Mouse (Mus musculus) heart, postnatal 36 days (tissue): Measurements from ENCODE around the gene Aagab. TPM values are rescaled to one million over a fixed set of nuclear protein-coding genes. Genes with fewer than 3 reads are reported as not detected.

ENCODE experiments used
- DNase-seq, 2 experiments: peaks; one replicate each; pipeline ENCODE4 v3.0.0; 2021 to 2022
- intact Hi-C: fragments of 180-260 bp; cut with DNase I; formaldehyde crosslinking; loops from one replicate; pipeline ENCODE4 v1.15.1; 2025
- total RNA-seq, 2 experiments: library from RNA; stranded (reverse); gene quantifications; 2 replicates each; pipeline ENCODE4 v1.2.3; 2021

Aagab gene
- total RNA-seq, 2 experiments from 2014 or later, result 16.8 to 17.7 TPM

DNA sequence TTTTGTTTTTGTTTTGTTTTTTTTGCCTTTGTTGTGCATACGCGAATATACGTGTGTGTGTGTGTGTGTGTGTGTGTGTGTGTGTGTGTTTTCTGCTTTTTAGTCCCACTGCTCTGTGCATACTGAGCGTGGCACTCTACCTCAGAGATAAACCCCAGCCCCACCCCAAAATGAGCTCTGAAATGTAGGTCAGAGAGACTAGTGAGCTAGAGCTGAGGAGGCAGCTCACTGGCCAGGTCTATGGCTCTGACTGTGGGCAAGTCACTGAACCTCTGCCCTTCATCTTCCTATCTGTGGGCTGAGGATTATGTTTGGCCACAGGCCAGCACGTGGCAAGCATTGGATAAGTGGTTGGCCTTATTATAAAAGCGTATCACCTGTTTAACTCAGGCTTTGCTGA, 1.4 kb downstream of the Aagab start:
- DNase-seq, result peak in 1 of 2 experiments; percentile 7
- intact Hi-C loops, result loop anchor here (5.0 to 10.0 kb wide), 2 partner anchors 153 to 421 kb away; partner anchors contain the start of genes Smad3 and Smad6

DNA sequence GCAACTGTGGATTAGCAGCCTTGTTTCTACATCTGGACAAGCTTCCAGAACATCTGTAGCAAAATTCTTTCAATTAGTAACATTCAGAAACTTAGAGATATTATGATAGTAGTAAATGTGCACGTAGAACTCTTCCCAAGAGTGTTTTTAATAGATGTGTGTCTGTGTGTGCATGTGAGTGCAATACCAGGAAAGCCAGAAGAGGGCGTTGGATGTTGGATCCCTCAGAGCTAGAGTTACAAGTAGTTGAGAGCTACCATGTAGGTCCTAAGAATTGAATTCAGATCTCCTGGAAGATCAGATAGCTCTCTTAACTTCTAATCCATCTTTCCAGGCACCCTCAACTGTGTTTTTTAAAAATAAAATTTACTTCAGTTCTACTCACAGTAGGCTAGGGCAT, 4.1 kb downstream of the Aagab start:
- intact Hi-C loops, result loop anchor here (10.0 kb wide), 1 partner anchor 418 kb away; the partner anchor contains the start of gene Smad6
- no peak for DNase-seq

DNA sequence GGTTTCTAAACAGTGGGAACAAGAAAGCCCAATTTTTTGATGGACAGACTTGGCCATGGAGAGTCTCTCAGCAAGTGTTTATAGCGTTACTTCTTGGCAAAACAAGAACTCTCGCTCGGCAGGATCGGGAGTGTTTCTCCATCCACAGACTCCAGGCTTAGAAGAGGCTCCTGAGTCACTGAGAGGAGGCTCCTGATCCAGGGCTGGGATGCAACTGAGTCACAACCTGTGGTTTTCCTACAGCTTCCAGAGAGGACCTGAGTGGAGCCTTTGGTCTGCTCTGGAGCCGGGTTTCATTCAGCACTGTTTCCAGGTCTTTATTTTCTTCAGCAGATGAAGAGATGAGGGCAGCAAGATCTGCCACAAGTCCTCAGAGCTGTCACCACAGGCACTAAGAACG, 5.5 kb downstream of the Aagab start:
- intact Hi-C loops, result loop anchor here (10.0 kb wide), 1 partner anchor 417 kb away; the partner anchor contains the start of gene Smad6
- DNase-seq, result no peak

DNA sequence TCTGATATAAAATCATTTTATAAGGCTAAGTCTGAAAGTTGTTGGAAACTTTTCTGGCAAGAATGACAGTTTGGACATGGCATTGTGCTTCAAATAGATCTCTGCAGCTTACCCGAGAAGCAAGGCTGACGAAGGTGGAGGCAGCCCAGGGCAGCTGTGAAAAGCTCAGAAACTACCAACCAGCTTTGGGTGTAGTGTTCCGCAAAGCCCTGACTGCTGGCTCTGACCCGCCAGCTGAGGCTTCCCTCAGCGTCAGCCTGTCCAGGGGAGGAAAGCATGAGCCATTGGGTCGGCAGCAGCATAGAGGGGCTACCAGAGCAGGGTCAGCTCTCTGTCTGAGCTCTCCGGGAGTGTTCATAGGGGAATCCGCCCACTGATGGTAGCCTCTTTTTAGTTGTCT, 6.8 kb downstream of the Aagab start:
- DNase-seq, result no peak
- intact Hi-C loops, result loop anchor here (10.0 kb wide), 1 partner anchor 416 kb away; the partner anchor contains the start of gene Smad6

DNA sequence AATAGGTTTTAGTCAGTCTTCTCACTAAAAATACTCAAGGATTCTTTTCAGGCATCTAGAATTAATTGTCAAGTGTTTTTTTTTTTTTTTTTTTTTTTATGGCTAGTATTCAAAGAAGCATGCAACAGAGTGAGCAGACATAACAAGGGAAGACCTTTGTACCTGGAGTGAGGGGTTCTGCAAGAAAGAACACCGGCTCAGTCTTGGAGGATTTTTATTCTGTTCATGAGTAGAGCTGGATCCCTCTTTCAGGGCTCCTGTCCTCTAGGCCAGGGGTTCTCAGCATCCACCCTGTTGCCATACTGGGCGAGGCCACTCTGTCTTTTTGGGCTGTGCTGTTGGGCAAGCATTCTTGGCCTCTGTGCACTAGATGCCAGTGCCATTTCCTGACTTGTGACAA, 7.3 kb downstream of the Aagab start:
- intact Hi-C loops, result loop anchor here (5.0 to 10.0 kb wide), 2 partner anchors 415 to 472 kb away; partner anchors contain the start of gene Smad6
- no peak for DNase-seq

DNA sequence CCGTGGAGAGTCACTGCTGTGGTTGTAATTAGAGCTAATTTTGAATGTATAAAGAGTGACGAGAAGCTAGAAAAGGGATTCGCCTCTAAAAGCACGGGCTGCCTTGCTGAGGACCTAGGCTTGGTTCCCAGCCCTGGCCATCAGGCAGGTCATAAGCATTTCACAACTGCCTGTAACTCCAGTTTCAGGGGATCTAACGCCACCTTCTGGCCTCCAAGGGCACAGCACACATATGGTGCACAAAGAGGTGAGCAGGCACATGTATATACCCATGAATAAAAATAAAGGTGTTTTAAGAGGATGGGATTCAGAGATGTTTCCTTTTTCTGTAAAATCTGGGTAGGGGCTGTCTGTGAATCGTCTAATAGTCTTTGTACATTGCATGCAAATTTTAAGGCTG, 7.8 kb downstream of the Aagab start:
- intact Hi-C loops, result loop anchor here (5.0 kb wide), 1 partner anchor 473 kb away; no protein-coding TSS in a partner anchor
- no peak for DNase-seq

DNA sequence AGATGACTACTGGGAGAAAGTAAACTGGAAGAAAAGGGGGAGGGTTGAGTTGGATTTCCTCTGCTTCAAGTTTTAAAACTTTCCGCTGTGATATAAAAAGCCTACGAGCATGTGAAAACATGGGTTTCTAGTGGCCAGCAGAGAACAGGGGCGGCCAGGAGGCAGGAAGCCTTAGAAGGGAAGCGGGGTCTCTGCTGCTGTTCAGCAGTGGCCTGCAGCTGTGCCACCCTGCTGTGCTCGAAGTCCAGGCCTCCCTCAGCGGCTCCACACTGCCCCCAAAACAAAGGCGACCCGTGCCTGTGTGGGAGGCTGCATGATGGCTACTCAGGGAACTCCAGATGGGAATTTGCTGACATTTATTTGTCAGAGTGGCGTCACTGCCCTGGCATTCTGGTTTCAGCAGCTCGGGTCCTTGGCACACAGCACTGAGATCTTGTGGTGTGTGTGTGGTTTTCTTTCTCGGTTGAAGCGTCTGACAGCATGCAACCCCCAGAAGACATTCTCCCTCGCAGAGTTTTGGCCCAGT, 8.4 kb downstream of the Aagab start:
- DNase-seq, result peak in 1 of 2 experiments; percentile 24
- intact Hi-C loops, result loop anchor here (5.0 kb wide), 1 partner anchor 474 kb away; no protein-coding TSS in a partner anchor

DNA sequence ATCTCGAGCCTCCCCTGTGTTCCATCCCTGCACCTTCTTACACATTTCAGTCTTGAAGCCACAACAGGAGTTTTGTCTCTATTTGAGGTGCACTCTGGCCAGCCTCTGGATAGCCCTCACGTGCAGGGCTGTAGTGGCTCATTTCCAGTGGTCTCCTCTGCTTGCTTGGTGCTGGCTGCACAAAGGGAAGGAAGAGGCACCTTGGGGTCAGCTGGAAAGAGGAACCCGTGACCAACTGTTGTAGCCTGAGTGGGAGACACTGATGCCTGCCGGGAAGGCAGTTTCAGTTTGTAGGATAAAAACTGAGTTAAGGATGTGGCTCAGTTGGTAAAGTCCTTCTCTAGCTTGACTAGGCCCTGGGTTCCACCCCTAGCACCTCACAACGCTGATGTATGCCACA, 9.5 kb downstream of the Aagab start:
- intact Hi-C loops, result loop anchor here (5.0 kb wide), 1 partner anchor 475 kb away; no protein-coding TSS in a partner anchor
- DNase-seq, result no peak

DNA sequence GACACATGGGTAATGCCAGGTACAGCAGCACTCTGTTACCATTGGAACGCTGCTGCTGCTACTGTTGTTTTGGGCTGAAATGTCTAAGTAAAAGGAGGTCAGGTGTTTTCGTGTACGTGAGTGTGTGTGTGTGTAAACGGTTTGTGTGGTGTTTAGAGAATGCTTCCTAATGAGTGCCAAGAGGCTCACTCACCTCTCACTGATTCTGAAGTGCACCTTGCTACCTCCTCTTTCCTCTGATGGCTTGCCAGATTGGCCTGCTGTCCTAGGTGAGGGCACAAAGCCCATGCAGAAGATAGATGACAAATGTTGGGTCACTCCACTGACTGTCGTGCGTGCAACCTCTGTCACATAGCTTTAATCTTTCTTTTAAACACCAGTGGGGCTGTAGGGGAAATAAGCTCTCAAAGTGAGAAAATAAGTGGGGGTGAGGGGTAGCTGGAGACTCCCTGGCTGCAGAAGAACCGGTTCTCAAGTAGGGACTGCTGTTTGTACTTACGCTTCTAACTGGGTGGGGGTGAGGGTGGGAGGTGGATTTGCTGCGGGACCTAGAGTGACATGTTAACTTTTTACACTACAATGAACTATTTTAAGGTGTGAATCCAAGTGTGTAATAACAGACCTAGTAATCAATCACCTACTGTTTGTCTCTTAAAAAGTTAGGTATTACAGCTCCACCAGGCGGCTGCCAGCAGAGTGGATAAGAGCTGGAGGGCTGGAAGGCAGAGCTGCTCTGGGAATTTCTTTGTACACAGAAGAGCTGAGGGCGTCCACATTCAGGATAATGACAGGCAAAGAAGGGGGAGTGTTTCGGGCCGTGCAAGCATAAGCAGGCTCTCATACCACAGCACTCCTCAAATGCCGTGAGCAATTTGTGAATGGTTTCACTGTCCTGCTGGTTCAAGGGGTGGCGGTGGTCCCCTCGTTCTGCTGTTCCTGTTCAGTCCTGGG, 10.4 kb downstream of the Aagab start:
- DNase-seq, result no peak
- intact Hi-C loops, result loop anchor here (5.0 kb wide), 1 partner anchor 476 kb away; no protein-coding TSS in a partner anchor

DNA sequence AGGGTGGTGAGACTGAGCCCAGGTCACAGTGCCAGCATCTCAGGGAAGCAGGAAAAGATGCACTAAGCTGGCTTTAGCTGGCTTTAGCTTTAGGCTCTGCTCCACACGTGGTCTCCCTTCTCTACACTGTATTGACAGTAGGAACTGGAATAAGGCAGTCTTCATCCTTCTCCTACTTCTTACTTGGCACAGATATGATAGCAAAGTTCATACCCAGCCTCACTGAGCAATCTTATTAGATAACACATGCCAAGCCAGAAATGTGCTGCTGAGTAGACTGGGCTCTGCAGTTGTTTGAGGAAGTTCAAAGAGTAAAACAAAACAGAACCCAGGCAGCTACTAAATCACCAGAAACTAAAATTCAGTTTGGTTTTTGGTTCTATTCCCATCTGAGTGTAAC, 11.1 kb downstream of the Aagab start:
- no peak for DNase-seq
- intact Hi-C loops, result loop anchor here (5.0 kb wide), 1 partner anchor 476 kb away; no protein-coding TSS in a partner anchor

DNA sequence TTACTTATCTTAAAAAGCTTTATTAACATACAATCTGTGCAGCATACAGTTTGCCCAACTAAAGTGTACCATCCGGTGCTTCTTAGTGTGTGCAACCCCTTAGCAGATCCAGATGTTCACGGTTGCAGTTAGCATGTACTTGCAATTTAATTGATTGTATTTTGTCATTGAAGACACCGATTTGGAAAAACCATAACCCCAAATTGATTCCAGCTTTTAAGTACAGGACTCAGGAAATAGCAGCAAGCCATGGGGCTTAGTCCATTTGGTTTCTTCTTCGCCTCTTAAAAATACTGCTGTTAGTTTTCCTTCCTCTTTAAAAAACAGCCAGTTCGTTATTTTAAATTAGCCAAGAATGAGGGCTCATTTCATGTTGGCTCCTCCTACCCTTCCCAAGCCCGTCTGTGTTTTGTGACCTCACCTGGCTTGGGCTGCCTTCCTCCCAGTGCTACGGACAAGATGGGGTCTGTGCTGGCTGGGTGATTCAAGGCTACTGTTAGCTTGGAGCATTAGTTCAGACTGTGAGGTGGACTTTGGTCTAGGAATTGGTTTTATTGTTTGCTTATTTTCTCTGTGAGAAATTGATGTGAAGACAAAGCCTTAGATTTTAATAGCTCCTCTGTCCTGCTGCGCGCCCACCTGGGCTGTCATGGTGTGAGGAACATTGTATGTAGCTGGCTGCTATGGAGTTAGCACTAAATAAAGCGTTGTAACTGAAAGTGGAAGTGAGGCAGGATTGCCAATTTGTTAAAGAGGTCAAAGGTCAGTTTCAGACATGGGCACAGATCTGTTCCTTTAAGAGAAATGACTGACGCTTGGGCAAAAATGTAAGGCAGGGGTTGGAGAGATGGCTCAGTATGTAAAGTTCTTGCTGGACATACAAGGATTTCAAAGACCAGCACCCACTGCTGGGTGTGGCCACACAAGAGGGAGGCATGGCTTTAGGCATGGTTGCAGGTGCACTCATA, 11.8 kb downstream of the Aagab start:
- DNase-seq, result no peak
- intact Hi-C loops, result loop anchor here (5.0 kb wide), 1 partner anchor 477 kb away; no protein-coding TSS in a partner anchor

DNA sequence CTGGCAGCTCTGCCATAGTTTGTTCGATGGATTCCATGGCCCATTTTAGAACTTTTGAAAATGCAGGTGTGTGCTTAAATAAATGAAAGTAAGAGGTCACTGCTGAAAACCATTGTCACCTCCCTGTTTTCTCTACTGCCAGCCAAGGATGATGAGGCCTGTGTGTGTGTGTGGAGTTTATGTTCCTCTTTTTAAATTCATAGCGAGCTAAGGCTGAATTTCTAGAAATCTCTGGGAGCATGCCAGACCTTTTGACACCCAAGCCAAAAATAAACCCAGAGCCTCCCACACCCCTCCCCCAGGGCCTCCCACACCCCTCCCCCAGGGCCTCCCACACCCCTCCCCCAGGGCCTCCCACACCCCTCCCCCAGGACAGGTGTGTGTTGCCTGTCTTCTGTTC, 15.5 kb downstream of the Aagab start:
- intact Hi-C loops, result no loop called here
- DNase-seq, result no peak

DNA sequence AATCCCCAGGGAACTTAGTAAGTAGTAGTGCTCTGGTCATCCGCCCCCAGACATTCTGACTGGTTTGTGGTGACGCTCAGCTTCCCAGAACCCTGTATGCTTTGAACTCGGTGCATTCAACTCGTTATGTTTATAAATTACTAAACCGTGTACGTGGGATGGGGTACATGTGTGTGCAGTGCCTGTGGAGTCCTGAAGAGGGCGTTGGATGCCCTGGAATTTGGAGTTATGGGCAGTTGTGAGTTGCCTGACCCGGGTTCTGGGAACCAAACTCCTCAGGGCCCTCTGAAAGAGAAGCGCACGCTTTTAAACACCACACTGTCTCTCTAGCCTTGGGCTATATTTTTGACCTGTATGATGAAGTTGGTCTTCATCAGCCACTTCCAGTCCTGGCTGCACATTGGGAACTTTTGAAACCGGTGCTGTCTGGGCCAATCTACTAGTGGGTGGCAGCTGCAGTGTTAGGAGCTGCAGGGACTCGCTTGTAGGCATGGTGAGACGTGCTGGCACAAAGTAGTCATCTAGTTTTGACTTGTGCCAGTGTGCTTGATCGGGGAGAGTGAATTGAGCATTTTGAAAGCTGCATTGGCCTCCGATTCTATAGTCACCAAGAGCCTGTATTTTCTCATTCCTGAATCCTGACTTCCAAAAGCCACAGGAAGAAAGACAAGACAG, 21.6 kb downstream of the Aagab start:
- no peak for DNase-seq
- intact Hi-C loops, result no loop called here

DNA sequence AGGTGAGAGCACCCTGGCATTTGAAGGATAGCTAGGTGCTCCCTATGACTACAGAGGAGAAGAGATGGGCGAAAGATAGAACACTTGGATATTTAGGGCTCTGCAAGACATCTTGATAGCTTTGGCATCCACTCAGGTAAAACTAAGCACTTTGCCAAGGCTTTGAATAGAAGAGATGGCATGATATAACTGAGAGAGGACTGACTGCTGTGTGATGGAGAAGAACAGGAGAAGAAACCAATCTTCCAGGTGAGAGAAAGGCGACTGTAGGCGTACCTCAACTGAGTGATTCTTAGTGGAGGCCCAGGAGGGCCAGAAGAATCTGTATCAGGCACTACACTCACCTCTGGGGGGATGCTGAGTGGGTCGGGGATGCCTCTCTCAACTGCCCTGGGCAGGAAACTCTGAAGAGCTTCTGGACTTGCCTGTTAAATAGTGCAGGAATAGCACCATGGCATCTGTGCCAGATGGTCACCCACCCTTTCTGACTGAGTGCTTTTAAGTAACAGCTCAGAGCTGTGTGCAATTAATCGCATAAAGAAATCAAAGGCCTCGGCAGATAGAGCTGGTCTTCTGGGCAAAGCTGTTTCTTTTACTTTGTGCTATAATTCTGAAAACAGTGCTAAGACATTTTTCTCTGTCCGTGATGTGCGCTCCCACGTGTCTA, 22.8 kb downstream of the Aagab start:
- DNase-seq, result no peak
- intact Hi-C loops, result no loop called here

DNA sequence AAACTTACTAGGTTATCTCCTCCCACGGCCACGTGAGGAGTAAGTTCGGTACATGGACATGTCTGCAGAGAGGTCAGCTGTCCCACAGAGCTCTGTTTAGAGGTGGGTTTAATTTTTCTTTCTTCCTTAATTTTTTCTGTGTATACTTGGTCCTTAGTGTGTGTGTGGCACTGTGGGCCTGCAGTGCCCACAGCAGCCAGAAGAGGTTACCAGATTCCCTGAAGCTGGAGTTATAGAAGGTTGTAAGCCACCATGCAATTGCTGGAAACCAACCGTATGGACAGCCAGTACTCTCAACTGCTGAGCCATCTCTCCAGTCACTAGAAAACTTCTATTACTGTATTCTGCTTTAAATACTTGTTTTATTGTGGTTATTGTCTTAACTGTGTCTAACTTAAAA, 29.6 kb downstream of the Aagab start:
- no peak for DNase-seq
- intact Hi-C loops, result loop anchor here (2.0 kb wide), 1 partner anchor 213 kb away; no protein-coding TSS in a partner anchor

DNA sequence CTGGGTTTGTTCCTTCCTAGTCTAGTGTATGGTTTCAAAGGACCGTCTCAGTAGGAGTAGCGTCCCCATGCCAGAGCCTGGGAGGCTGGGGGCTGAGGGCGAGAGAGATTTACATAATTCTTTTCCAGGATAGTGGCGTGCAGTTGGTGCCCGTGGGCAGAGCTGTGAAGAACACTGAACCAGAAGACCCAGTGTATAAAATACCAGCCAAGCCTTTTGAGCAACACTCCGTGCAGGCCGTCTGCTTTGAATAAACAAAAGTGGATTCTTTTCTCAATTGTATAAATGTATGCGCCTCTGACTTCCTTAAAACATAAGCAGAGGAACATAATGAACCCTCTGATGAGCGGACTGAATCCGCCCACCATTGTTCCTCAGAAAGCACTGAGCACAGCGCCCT, 30.5 kb downstream of the Aagab start:
- intact Hi-C loops, result loop anchor here (2.0 kb wide), 1 partner anchor 212 kb away; no protein-coding TSS in a partner anchor
- DNase-seq, result no peak

DNA sequence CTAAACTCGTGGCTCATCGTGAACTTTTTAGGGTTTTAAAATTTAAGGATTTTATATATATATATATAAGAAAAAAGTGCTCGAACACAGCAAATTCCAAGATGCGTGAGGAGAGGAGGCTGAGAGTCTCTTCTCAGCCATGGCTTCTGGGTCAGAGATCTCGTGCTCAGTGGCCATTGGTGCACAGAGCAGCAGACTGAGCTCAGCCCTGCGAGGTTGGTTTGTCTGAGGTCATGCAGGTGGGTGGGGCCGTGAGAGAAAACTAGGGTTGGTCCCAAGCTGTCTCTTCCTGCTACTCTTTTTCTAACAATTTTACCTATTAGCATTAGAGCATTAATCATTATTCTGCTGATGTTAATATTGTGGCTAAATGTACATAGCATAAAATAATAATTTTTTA, 30.9 kb downstream of the Aagab start:
- no peak for DNase-seq
- intact Hi-C loops, result loop anchor here (2.0 kb wide), 1 partner anchor 211 kb away; no protein-coding TSS in a partner anchor

DNA sequence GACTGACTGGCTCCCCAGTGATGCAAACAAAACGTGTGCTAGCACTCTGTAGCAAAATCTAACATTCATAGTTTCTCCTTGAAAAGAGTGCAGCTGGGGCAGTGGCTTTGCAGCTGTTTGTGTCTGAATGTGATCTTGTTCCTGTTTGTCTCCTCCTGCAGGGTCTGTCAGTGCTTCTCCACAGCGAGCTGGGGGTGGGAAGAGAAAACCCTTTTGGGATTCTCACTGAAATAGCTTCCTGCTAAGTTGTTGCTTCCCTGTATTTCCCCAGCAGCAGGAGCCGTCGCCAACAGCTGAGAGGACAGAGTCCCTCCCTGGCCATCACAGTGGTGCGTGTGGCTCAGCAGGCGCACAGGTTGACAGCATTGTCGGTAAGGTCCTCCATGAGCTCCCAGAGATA, 33.7 kb downstream of the Aagab start:
- intact Hi-C loops, result no loop called here
- no peak for DNase-seq
